Mouse (Mus musculus) liver, embryonic 14.5 days (tissue): ENCODE data around the gene Prpf38b.

ENCODE experiments used
- CTCF ChIP-seq: IDR thresholded peaks from 2 replicates; pipeline ENCODE4 v1.5.1; 2016; ENCODE audit warnings: antibody characterized with exemption, low read depth, control low read depth
- EP300 ChIP-seq: IDR thresholded peaks from 2 replicates; pipeline ENCODE4 v1.6.1; 2016; ENCODE audit warnings: antibody characterized with exemption, low read depth

- TF ChIP-seq EP300 (no peak), CTCF (no peak)
Measured at GRCm38 (mm10) chr3:108920442-108921070, 9.0 kb upstream of the Prpf38b start.
